Mouse (Mus musculus): ENCODE data around the gene Kcnh1. TPM values are rescaled to one million over a fixed set of nuclear protein-coding genes. Genes with fewer than 3 reads are reported as not detected.

Kcnh1 gene
- polyA plus RNA-seq, 1 experiment from 2014 or later, result 3.0 TPM

GRCm38 (mm10) chr1:192447666-192448065, 257.1 kb downstream of the Kcnh1 start:
- peaks cover 20% of the 10 kb centered on the region for H3K4me1 ChIP-seq (ENCODE audit: control insufficient read depth, insufficient read depth, low read length)
- H3K9me3 ChIP-seq (replicated peaks; ENCODE audit: control insufficient read depth, low read length, poor library complexity, severe bottlenecking), result no peaks in the 10 kb centered on the region
- no peaks in the 10 kb centered on the region for H3K36me3 ChIP-seq (ENCODE audit: control insufficient read depth, insufficient read depth, low read length)
- H3K27me3 ChIP-seq (ENCODE audit: control insufficient read depth, insufficient read depth, low read depth, low read length), result no peaks in the 10 kb centered on the region
- H3K9ac ChIP-seq (ENCODE audit: low read depth, low read length), result no peak overlapping the region
- ATAC-seq, result no peak
- WGBS, result 68% methylated on average over 2 of the region's 2 CpGs
- no peak overlapping the region for H3K27ac ChIP-seq (ENCODE audit: low read length)
- H3K4me3 ChIP-seq (ENCODE audit: low read depth, low read length), result no peak overlapping the region
- no peak overlapping the region for H3K4me2 ChIP-seq (ENCODE audit: low read length)

DNA sequence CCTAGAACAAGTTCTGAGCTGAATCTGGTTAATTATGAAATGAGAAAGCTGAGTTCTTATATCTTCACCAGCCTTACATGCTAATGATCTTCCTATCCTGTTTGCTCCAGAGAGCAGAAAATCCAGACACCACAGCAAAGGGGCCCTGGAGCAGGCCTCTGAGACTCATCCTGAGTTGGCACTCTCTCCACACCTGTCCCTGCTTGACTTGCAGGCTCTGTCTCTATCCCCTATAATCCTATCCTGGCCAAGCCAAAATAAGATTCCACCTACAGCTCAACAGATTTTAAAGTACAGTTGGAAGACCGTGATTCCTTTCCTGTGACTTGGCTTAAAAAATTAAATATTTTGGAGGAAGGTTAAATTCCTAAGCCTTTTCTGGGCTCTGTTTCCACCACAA, 257.9 kb downstream of the Kcnh1 start:
- H3K27me3 ChIP-seq (ENCODE audit: control insufficient read depth, insufficient read depth, low read depth, low read length), result no peaks in the 10 kb centered on the region
- ATAC-seq, result no peak
- no peak overlapping the region for H3K27ac ChIP-seq (ENCODE audit: low read length)
- H3K4me1 ChIP-seq (ENCODE audit: control insufficient read depth, insufficient read depth, low read length), result peaks cover 18% of the 10 kb centered on the region
- H3K4me3 ChIP-seq (ENCODE audit: low read depth, low read length), result no peak overlapping the region
- H3K9me3 ChIP-seq (replicated peaks; ENCODE audit: control insufficient read depth, low read length, poor library complexity, severe bottlenecking), result no peaks in the 10 kb centered on the region
- 92% methylated on average over 1 of the region's 1 CpGs for WGBS
- no peaks in the 10 kb centered on the region for H3K36me3 ChIP-seq (ENCODE audit: control insufficient read depth, insufficient read depth, low read length)
- H3K9ac ChIP-seq (ENCODE audit: low read depth, low read length), result no peak overlapping the region
- no peak overlapping the region for H3K4me2 ChIP-seq (ENCODE audit: low read length)

GRCm38 (mm10) chr1:192449572-192450351, 259.2 kb downstream of the Kcnh1 start:
- ATAC-seq, result no peak
- no peaks in the 10 kb centered on the region for H3K36me3 ChIP-seq (ENCODE audit: control insufficient read depth, insufficient read depth, low read length)
- no peak overlapping the region for H3K4me2 ChIP-seq (ENCODE audit: low read length)
- H3K4me1 ChIP-seq (ENCODE audit: control insufficient read depth, insufficient read depth, low read length), result peaks cover 5% of the 10 kb centered on the region; the same call in 1 of the 2 replicates
- WGBS, result 55% methylated on average over 4 of the region's 4 CpGs
- H3K4me3 ChIP-seq (ENCODE audit: low read depth, low read length), result no peak overlapping the region
- no peak overlapping the region for H3K27ac ChIP-seq (ENCODE audit: low read length)
- no peaks in the 10 kb centered on the region for H3K9me3 ChIP-seq (replicated peaks; ENCODE audit: control insufficient read depth, low read length, poor library complexity, severe bottlenecking)
- H3K27me3 ChIP-seq (ENCODE audit: control insufficient read depth, insufficient read depth, low read depth, low read length), result no peaks in the 10 kb centered on the region
- H3K9ac ChIP-seq (ENCODE audit: low read depth, low read length), result no peak overlapping the region

GRCm38 (mm10) chr1:192450425-192450824, 259.9 kb downstream of the Kcnh1 start:
- Histone ChIP-seq H3K36me3 (ENCODE audit: control insufficient read depth, insufficient read depth, low read length) (no peaks in the 10 kb centered on the region), H3K9ac (ENCODE audit: low read depth, low read length) (no peak overlapping the region), H3K9me3 (replicated peaks; ENCODE audit: control insufficient read depth, low read length, poor library complexity, severe bottlenecking) (no peaks in the 10 kb centered on the region), H3K4me3 (ENCODE audit: low read depth, low read length) (no peak overlapping the region), H3K4me2 (ENCODE audit: low read length) (no peak overlapping the region), H3K4me1 (ENCODE audit: control insufficient read depth, insufficient read depth, low read length) (no peaks in the 10 kb centered on the region), H3K27me3 (ENCODE audit: control insufficient read depth, insufficient read depth, low read depth, low read length) (no peaks in the 10 kb centered on the region), H3K27ac (ENCODE audit: low read length) (no peak overlapping the region)
- ATAC-seq, result no peak

DNA sequence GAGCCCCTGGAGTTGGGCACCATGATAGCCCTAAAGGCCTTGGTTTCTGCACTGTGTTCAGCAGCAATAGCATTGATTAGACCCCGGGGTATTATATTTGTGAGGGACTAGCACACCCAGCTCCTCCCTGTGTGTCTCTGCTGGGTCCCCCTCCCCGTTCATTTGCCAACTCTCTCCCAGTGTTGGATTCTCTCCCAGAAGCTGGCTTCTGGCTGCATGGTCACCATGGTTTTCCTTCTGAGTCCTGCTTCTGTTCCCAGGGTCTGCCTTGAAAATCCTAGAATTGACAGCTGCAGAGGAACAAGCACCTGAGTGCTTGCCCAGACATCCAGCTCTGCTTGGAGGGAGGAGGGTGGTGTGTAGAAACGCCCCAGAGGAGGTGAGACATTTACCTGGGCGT, 261.1 kb downstream of the Kcnh1 start:
- 68% methylated on average over 4 of the region's 4 CpGs for WGBS

DNA sequence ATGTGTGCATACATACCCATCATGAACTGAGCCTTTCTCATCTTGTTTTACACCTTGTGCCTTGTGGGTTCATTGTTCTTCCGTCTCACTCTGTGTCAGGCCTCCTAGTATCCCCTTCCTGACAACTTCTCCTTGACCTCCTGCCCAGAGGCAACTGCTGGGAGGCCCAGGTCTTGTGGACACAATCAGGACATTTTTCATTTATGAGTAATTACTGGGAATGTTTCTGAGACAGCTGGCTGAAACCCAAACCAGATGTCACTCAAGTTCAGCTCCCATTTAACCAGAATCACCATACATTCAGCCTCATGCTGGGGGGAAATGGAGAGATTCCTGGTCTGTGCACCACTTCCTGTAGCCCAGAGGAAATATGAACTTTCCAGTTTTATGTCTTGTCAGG, 263.9 kb downstream of the Kcnh1 start:
- Histone ChIP-seq H3K4me2 (ENCODE audit: low read length) (no peak overlapping the region), H3K27me3 (ENCODE audit: control insufficient read depth, insufficient read depth, low read depth, low read length) (no peaks in the 10 kb centered on the region), H3K36me3 (ENCODE audit: control insufficient read depth, insufficient read depth, low read length) (no peaks in the 10 kb centered on the region), H3K4me1 (ENCODE audit: control insufficient read depth, insufficient read depth, low read length) (no peaks in the 10 kb centered on the region), H3K27ac (ENCODE audit: low read length) (no peak overlapping the region), H3K4me3 (ENCODE audit: low read depth, low read length) (no peak overlapping the region), H3K9me3 (replicated peaks; ENCODE audit: control insufficient read depth, low read length, poor library complexity, severe bottlenecking) (no peaks in the 10 kb centered on the region), H3K9ac (ENCODE audit: low read depth, low read length) (no peak overlapping the region)
- no peak for ATAC-seq
- WGBS, result 65% methylated on average over 1 of the region's 1 CpGs

More for the DNA sequence above, 261.1 kb downstream of the Kcnh1 start:
- no peak for ATAC-seq
- Histone ChIP-seq H3K4me3 (ENCODE audit: low read depth, low read length) (no peak overlapping the region), H3K36me3 (ENCODE audit: control insufficient read depth, insufficient read depth, low read length) (no peaks in the 10 kb centered on the region), H3K27me3 (ENCODE audit: control insufficient read depth, insufficient read depth, low read depth, low read length) (no peaks in the 10 kb centered on the region), H3K4me2 (ENCODE audit: low read length) (no peak overlapping the region), H3K4me1 (ENCODE audit: control insufficient read depth, insufficient read depth, low read length) (no peaks in the 10 kb centered on the region), H3K27ac (ENCODE audit: low read length) (no peak overlapping the region), H3K9me3 (replicated peaks; ENCODE audit: control insufficient read depth, low read length, poor library complexity, severe bottlenecking) (no peaks in the 10 kb centered on the region), H3K9ac (ENCODE audit: low read depth, low read length) (no peak overlapping the region)

DNA sequence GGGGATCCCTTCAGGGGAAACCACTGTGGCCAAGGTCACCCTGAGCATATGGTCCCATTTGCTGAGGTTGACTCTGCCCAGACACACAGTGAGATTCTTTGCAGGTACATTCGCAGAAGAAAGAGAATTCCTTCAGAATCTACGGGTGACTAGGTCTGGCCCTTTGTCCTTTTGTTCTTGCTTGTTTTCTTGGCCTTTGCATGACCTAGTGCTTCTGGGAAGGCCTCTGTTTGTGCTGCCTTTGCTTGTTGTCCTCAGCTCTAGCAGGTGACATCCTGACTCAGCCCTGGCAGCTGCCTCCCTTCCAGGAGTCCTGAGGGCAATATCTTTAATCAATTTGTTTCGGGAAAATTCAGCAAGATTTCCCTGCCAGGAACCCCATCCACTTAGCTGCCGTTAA, 264.4 kb downstream of the Kcnh1 start:
- Histone ChIP-seq H3K4me3 (ENCODE audit: low read depth, low read length) (no peak overlapping the region), H3K4me2 (ENCODE audit: low read length) (no peak overlapping the region), H3K27me3 (ENCODE audit: control insufficient read depth, insufficient read depth, low read depth, low read length) (no peaks in the 10 kb centered on the region), H3K4me1 (ENCODE audit: control insufficient read depth, insufficient read depth, low read length) (no peaks in the 10 kb centered on the region), H3K36me3 (ENCODE audit: control insufficient read depth, insufficient read depth, low read length) (no peaks in the 10 kb centered on the region), H3K27ac (ENCODE audit: low read length) (no peak overlapping the region), H3K9ac (ENCODE audit: low read depth, low read length) (no peak overlapping the region), H3K9me3 (replicated peaks; ENCODE audit: control insufficient read depth, low read length, poor library complexity, severe bottlenecking) (no peaks in the 10 kb centered on the region)
- 54% methylated on average over 4 of the region's 4 CpGs for WGBS
- no peak for ATAC-seq

GRCm38 (mm10) chr1:192457037-192457436, 266.5 kb downstream of the Kcnh1 start:
- no peaks in the 10 kb centered on the region for H3K4me1 ChIP-seq (ENCODE audit: control insufficient read depth, insufficient read depth, low read length)
- no peaks in the 10 kb centered on the region for H3K27me3 ChIP-seq (ENCODE audit: control insufficient read depth, insufficient read depth, low read depth, low read length)
- ATAC-seq, result no peak
- H3K4me2 ChIP-seq (ENCODE audit: low read length), result no peak overlapping the region
- H3K36me3 ChIP-seq (ENCODE audit: control insufficient read depth, insufficient read depth, low read length), result no peaks in the 10 kb centered on the region
- no peaks in the 10 kb centered on the region for H3K9me3 ChIP-seq (replicated peaks; ENCODE audit: control insufficient read depth, low read length, poor library complexity, severe bottlenecking)
- H3K9ac ChIP-seq (ENCODE audit: low read depth, low read length), result no peak overlapping the region
- H3K4me3 ChIP-seq (ENCODE audit: low read depth, low read length), result no peak overlapping the region
- 65% methylated on average over 3 of the region's 3 CpGs for WGBS
- H3K27ac ChIP-seq (ENCODE audit: low read length), result no peak overlapping the region

- H3K9me3 ChIP-seq (replicated peaks; ENCODE audit: control insufficient read depth, low read length, poor library complexity, severe bottlenecking), result no peaks in the 10 kb centered on the region
- H3K4me1 ChIP-seq (ENCODE audit: control insufficient read depth, insufficient read depth, low read length), result no peaks in the 10 kb centered on the region
- H3K9ac ChIP-seq (ENCODE audit: low read depth, low read length), result no peak overlapping the region
- H3K36me3 ChIP-seq (ENCODE audit: control insufficient read depth, insufficient read depth, low read length), result no peaks in the 10 kb centered on the region
- H3K4me3 ChIP-seq (ENCODE audit: low read depth, low read length), result no peak overlapping the region
- no peaks in the 10 kb centered on the region for H3K27me3 ChIP-seq (ENCODE audit: control insufficient read depth, insufficient read depth, low read depth, low read length)
- WGBS, result 81% methylated on average over 6 of the region's 6 CpGs
- ATAC-seq, result no peak
- H3K27ac ChIP-seq (ENCODE audit: low read length), result no peak overlapping the region
- no peak overlapping the region for H3K4me2 ChIP-seq (ENCODE audit: low read length)
Observed at GRCm38 (mm10) chr1:192457526-192458206, 267.1 kb downstream of the Kcnh1 start.

All from midbrain, embryonic 16.5 days (tissue).